Mouse (Mus musculus): ENCODE measurements around the gene Ahdc1. TPM values are rescaled to one million over a fixed set of nuclear protein-coding genes. Genes with fewer than 3 reads are reported as not detected.

Gene Ahdc1
- polyA plus RNA-seq, 1 experiment from 2014 or later = 6.3 TPM

- 9% methylated on average over 3 of the region's 3 CpGs for WGBS
- H3K36me3 ChIP-seq = no peaks in the 10 kb centered on the region
- H3K27me3 ChIP-seq (replicated peaks) = no peaks in the 10 kb centered on the region
- peak; percentile 60 for ATAC-seq
- peak overlapping the region; percentile 92 for H3K4me2 ChIP-seq (replicated peaks)
- H3K27ac ChIP-seq = peak overlapping the region; percentile 87
- H3K9ac ChIP-seq = peak overlapping the region; percentile 50; the same call in 1 of the 2 replicates
- H3K4me1 ChIP-seq (replicated peaks) = peaks cover 52% of the 10 kb centered on the region
- H3K9me3 ChIP-seq = no peaks in the 10 kb centered on the region
- H3K4me3 ChIP-seq (replicated peaks) = 0 out of 2 replicates have a peak overlapping the region, but pooled peaks have one; percentile 42
Observed at GRCm38 (mm10) chr4:133083991-133084861, 73.2 kb downstream of the Ahdc1 start.

DNA sequence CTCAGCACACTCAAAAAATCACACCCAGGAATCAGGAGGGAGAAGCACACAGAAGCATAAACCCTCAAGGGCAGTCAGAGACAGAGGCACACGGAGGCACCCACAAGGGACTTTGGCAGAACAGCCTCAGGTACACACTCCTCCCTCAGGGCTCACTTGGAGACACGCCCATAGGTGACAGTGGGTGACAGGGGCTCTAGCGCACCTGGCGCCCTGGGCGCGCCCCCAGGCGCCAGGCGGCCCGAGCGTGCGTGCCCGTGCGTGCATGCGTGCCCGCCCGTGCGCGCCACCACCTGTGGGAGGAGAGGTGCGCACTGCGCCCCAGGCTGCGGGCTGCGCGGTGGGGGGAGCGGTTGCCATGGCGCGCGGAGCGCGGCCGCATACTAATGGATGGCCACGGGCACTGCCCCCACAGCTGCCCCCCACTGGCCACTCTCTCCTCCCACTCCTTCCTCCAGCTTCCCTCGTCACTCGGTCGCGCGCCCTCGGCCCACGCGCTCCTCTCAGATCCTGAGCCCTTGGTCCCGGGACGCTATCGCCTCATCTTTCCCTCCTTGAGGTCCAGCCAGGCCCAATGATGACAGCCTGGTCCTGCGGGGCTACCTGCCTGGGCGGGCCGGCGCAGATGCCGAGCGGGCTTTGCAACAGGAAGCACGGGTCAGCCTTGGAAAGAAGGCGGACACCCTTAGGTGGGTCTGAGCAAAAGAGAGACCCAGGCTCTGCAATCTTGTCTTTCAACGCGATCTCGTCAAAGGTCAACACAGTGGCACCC is 74.1 kb downstream of the Ahdc1 start:
- H3K36me3 ChIP-seq = no peaks in the 10 kb centered on the region
- H3K4me2 ChIP-seq (replicated peaks) = peak overlapping the region; percentile 92
- H3K9ac ChIP-seq = peak overlapping the region; percentile 50
- ATAC-seq = peak; percentile 75
- no peaks in the 10 kb centered on the region for H3K9me3 ChIP-seq
- H3K4me1 ChIP-seq (replicated peaks) = peaks cover 58% of the 10 kb centered on the region
- H3K27me3 ChIP-seq (replicated peaks) = no peaks in the 10 kb centered on the region
- peak overlapping the region; percentile 87 for H3K27ac ChIP-seq
- peak overlapping the region; percentile 42 for H3K4me3 ChIP-seq (replicated peaks)
- WGBS = 2% methylated on average over 53 of the region's 53 CpGs

- 10% methylated on average over 12 of the region's 12 CpGs for WGBS
- Histone ChIP-seq H3K4me3 (replicated peaks) (peak overlapping the region; percentile 42; the same call in 1 of the 2 replicates), H3K4me2 (replicated peaks) (peak overlapping the region; percentile 92), H3K9me3 (no peaks in the 10 kb centered on the region), H3K27ac (peak overlapping the region; percentile 87), H3K27me3 (replicated peaks) (no peaks in the 10 kb centered on the region), H3K9ac (peak overlapping the region; percentile 50), H3K4me1 (replicated peaks) (peaks cover 65% of the 10 kb centered on the region), H3K36me3 (no peaks in the 10 kb centered on the region)
- ATAC-seq = peak; percentile 6
Observed at GRCm38 (mm10) chr4:133085783-133086342, 74.8 kb downstream of the Ahdc1 start.

GRCm38 (mm10) chr4:133087177-133087714 is 76.2 kb downstream of the Ahdc1 start:
- Histone ChIP-seq H3K9ac (peak overlapping the region; percentile 12; the same call in 1 of the 2 replicates), H3K9me3 (no peaks in the 10 kb centered on the region), H3K27ac (peak overlapping the region; percentile 87), H3K36me3 (no peaks in the 10 kb centered on the region), H3K4me3 (replicated peaks) (no peak overlapping the region), H3K27me3 (replicated peaks) (no peaks in the 10 kb centered on the region), H3K4me1 (replicated peaks) (peaks cover 74% of the 10 kb centered on the region), H3K4me2 (replicated peaks) (peak overlapping the region; percentile 28)
- ATAC-seq = no peak
- WGBS = 78% methylated on average over 6 of the region's 6 CpGs

DNA sequence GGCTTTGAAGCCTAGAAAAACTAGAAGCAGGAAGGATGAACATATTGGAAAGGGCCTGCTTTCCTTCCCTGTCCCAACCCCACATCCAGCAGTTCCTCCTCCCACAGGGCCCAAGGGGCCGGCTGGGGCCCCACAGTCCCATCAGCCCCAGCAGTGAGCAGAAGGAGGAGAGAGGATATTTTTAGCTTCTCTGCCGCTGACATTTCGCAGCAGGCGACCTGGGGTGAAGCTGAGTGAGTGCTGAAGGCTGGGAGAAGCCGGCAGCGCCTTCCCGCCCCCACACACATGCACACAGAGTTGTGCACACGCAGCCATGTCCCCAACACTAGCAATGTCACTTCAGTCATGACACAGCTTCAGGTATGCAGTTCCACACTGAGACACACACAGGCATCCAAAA is 76.8 kb downstream of the Ahdc1 start:
- H3K9me3 ChIP-seq = no peaks in the 10 kb centered on the region
- peak overlapping the region; percentile 28 for H3K4me2 ChIP-seq (replicated peaks)
- H3K9ac ChIP-seq = peak overlapping the region; percentile 12; the same call in 1 of the 2 replicates
- no peaks in the 10 kb centered on the region for H3K27me3 ChIP-seq (replicated peaks)
- ATAC-seq = no peak; the same call in 1 of the 2 replicates
- WGBS = 18% methylated on average over 8 of the region's 8 CpGs
- H3K4me3 ChIP-seq (replicated peaks) = no peak overlapping the region
- H3K4me1 ChIP-seq (replicated peaks) = peaks cover 80% of the 10 kb centered on the region
- no peaks in the 10 kb centered on the region for H3K36me3 ChIP-seq
- H3K27ac ChIP-seq = peak overlapping the region; percentile 87

GRCm38 (mm10) chr4:133089319-133089718 is 78.3 kb downstream of the Ahdc1 start:
- ATAC-seq = no peak
- WGBS = 58% methylated on average over 9 of the region's 9 CpGs
- no peak overlapping the region for H3K4me3 ChIP-seq (replicated peaks)
- H3K27ac ChIP-seq = peak overlapping the region; percentile 93
- H3K9ac ChIP-seq = no peak overlapping the region
- H3K4me2 ChIP-seq (replicated peaks) = no peak overlapping the region
- H3K4me1 ChIP-seq (replicated peaks) = peaks cover 86% of the 10 kb centered on the region
- H3K36me3 ChIP-seq = no peaks in the 10 kb centered on the region
- H3K9me3 ChIP-seq = no peaks in the 10 kb centered on the region
- no peaks in the 10 kb centered on the region for H3K27me3 ChIP-seq (replicated peaks)

- no peaks in the 10 kb centered on the region for H3K36me3 ChIP-seq
- no peak overlapping the region for H3K4me3 ChIP-seq (replicated peaks)
- no peaks in the 10 kb centered on the region for H3K27me3 ChIP-seq (replicated peaks)
- H3K9me3 ChIP-seq = no peaks in the 10 kb centered on the region
- no peak overlapping the region for H3K9ac ChIP-seq
- ATAC-seq = no peak
- H3K4me1 ChIP-seq (replicated peaks) = peaks cover 86% of the 10 kb centered on the region
- H3K4me2 ChIP-seq (replicated peaks) = no peak overlapping the region
- peak overlapping the region; percentile 93 for H3K27ac ChIP-seq
- WGBS = 65% methylated on average over 4 of the region's 4 CpGs
Observed at GRCm38 (mm10) chr4:133089802-133090201, 78.7 kb downstream of the Ahdc1 start.

DNA sequence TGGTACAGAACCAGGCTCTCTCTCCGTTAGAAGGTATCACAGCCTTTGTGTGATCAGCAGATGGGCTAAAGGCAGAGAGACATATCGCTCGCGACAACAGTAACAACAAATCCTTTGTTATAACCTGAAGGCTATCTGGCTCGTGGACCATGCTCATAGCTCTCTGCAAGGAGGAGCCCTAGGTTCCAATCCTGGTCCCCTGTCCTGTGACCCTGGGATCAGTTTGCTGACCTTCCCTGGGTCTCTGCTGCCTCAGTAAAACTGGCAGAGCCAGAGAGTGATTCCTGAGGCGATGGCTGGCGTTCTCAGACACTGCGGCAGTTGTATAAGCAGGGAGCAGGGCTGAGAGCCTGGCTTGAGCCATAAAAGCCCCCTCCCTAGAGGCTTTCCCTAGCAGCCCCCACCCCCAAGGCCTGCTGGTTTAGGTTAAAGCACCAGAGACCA is 79.2 kb downstream of the Ahdc1 start:
- no peak; the same call in 1 of the 2 replicates for ATAC-seq
- Histone ChIP-seq H3K9ac (peak overlapping the region; percentile 32), H3K4me3 (replicated peaks) (no peak overlapping the region), H3K4me1 (replicated peaks) (peaks cover 86% of the 10 kb centered on the region), H3K27ac (peak overlapping the region; percentile 93), H3K36me3 (no peaks in the 10 kb centered on the region), H3K4me2 (replicated peaks) (peak overlapping the region; percentile 39), H3K27me3 (replicated peaks) (no peaks in the 10 kb centered on the region), H3K9me3 (no peaks in the 10 kb centered on the region)
- WGBS = 30% methylated on average over 8 of the region's 8 CpGs

DNA sequence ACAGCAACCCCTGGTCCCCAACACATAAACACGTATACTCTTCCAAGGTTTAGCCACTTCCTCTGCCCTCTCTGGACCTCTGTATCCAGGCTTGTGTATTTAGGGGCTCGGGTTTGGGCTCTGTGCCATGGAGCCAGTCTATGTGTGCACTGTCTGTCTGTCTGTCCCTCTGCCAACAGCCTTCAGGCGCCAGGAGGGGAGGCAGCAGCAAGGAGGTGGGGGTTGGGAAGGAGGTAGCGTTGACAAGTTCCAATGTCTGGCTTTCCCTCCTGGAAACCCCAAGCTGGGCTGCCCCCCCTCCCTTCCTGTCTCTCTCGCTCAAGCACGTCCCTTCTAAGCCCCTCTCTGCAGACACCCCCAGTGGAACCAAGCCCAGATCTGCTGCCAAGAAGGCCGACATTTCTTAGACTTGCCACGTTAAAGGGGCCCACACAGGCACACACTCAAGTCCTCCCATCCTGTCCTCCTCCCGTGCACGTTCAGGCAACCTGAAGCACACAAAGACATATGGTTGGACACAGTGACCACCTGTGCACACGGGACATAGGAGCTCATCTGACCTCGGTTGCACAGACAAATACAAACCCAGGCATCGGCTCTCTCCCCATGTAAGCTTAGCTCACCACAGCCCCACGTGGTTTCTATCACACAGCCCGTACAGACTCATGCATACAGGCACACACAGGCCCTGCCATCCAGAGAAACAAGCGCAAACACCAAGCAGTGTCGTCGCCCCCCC is 79.8 kb downstream of the Ahdc1 start:
- peak overlapping the region; percentile 32 for H3K9ac ChIP-seq
- WGBS = 20% methylated on average over 18 of the region's 18 CpGs

GRCm38 (mm10) chr4:133091459-133091785 is 80.4 kb downstream of the Ahdc1 start:
- Histone ChIP-seq H3K4me3 (replicated peaks) (no peak overlapping the region), H3K9ac (no peak overlapping the region), H3K9me3 (no peaks in the 10 kb centered on the region), H3K4me1 (replicated peaks) (peaks cover 80% of the 10 kb centered on the region), H3K27me3 (replicated peaks) (no peaks in the 10 kb centered on the region), H3K36me3 (no peaks in the 10 kb centered on the region), H3K27ac (peak overlapping the region; percentile 93), H3K4me2 (replicated peaks) (no peak overlapping the region)
- ATAC-seq = no peak
- WGBS = 60% methylated on average over 4 of the region's 4 CpGs

More for the DNA sequence above, 79.8 kb downstream of the Ahdc1 start:
- H3K27ac ChIP-seq = peak overlapping the region; percentile 93
- H3K4me1 ChIP-seq (replicated peaks) = peaks cover 85% of the 10 kb centered on the region
- ATAC-seq = peak; percentile 29
- no peaks in the 10 kb centered on the region for H3K9me3 ChIP-seq
- H3K27me3 ChIP-seq (replicated peaks) = no peaks in the 10 kb centered on the region
- no peak overlapping the region for H3K4me3 ChIP-seq (replicated peaks)
- H3K36me3 ChIP-seq = no peaks in the 10 kb centered on the region
- H3K4me2 ChIP-seq (replicated peaks) = peak overlapping the region; percentile 39

- 0 out of 2 replicates have a peak, but pooled peaks have one; percentile 20 for ATAC-seq
- 9% methylated on average over 18 of the region's 18 CpGs for WGBS
- Histone ChIP-seq H3K27ac (peak overlapping the region; percentile 90), H3K4me2 (replicated peaks) (peak overlapping the region; percentile 56), H3K4me3 (replicated peaks) (0 out of 2 replicates have a peak overlapping the region, but pooled peaks have one; percentile 15), H3K9me3 (no peaks in the 10 kb centered on the region), H3K27me3 (replicated peaks) (no peaks in the 10 kb centered on the region), H3K4me1 (replicated peaks) (peaks cover 69% of the 10 kb centered on the region), H3K36me3 (no peaks in the 10 kb centered on the region), H3K9ac (peak overlapping the region; percentile 51; the same call in 1 of the 2 replicates)
Observed at GRCm38 (mm10) chr4:133092453-133092901, 81.4 kb downstream of the Ahdc1 start.

All from intestine, embryonic 15.5 days (tissue).